Mouse (Mus musculus) CD4-positive, CD25-positive, alpha-beta regulatory T cell, adult 2 months (primary cell): ENCODE measurements around the gene Ngfr.
"Not testable (repeated sequence)": the region's sequence is repeated elsewhere in the genome, so short reads cannot be mapped to it uniquely, and the experiment has no call there.

Source experiments
- DNase-seq: peaks from one replicate; pipeline ENCODE4 v3.0.0-alpha.2; 2012; ENCODE audit warnings: low read depth, low spot score

The Ngfr gene

DNA sequence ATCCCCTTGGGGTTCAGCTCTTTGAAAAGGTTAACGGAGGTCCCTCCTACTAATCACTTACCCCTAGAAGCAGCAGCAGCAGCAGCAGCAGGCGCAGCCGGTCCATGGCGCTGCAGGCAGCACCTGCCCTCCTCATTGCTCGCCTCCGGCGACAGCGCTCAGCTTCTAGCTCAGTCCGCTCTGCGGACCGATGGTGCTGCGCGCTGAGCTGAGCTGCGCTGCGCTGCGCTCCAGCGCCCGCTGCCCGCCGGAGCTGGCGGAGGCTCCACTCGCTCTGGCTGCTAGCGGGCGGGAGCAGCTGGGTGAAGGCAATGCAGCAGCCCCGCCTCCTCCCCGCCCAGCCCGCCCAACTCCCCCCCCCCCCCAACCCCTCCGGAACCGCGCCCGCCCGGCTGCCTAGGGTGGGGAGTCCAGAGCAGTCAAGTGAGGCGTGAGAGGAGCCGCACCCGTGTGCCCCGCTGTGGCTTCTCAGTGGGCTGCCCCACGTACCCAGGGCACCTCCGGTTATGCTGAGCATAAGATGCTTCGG, at the start of gene Ngfr:
Gene Ngfr (minus strand): TSS at position 313 of the 529 bp plus-strand sequence.
- DNase-seq: peak; percentile 41

DNA sequence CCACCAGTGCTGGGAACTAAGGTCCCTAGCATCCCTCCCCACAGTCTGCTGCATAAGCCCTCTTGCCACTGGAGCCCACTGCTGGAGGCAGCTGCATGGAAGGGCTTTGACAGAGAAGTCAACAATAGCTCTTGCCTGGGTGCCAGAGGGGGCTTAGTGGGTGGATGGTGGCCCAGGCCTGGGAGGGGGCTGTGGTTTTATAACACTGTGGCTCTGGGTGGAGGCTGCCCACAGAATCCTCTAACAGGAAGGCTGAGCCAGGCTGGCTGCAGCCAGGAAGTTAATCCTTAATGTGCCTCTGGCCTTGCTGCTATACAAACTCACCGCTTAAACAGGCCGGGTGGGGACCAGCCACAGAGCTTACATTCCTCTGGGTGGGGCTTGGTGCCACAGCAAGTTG, 47.5 kb upstream of the Ngfr start:
- no peak for DNase-seq

GRCm38 (mm10) chr11:95633512-95634000, 46.0 kb upstream of the Ngfr start:
- DNase-seq: no peak

- no peak for DNase-seq
These were observed 44.9 kb upstream of the Ngfr start for GRCm38 (mm10) chr11:95632474-95632873.

- DNase-seq: no peak
These were observed 43.8 kb upstream of the Ngfr start for GRCm38 (mm10) chr11:95631301-95631700.

DNA sequence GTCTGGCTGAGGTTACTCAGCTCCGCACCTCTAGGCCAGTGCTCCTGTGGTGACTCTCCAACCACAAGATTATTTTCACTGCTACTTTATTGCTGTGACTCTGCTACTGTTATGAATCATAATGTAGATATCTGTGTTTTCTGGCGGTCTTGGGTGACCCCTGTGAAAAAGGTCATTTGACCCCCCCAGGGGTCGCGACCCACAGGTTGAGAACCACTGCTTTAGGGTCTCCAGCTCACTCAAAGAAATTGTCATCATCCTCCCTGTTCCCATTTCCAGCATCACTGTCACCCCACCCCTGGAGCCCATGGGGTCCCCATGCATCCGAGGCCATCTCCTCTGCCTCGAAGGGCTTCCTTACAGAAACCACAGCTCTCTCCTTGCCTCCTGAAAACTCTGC, 43.0 kb upstream of the Ngfr start:
- no peak for DNase-seq

GRCm38 (mm10) chr11:95622426-95622825, 34.9 kb upstream of the Ngfr start:
- DNase-seq: no peak

DNA sequence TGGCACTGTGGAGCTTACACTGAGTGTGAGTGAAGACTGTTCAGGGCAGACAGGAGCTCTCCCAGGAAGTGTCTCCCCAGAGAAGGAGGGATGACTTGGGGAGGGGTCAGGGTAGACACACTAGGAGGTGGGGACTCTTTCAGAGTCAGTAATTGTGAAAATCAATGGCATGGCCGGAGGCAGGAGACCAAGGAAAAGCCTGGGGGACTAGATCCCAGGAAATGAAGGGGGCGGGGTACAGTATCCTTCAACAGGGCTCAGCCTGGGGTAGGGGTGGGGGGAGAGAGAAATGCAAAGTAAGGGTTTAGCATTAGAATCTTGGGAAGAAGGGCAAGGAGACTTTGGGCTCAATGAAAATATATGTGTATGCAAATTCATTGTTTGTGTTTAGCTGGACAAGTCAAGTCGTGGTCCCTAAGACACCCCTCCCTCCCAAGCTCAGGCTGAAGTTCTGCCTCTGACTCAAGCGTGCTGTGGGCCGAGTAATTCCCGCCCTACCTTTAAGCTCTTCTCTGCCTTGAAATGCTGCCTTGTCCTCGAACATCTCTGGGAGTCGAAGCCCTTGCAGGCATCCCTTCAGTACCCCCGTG, 34.1 kb upstream of the Ngfr start:
- no peak for DNase-seq

DNA sequence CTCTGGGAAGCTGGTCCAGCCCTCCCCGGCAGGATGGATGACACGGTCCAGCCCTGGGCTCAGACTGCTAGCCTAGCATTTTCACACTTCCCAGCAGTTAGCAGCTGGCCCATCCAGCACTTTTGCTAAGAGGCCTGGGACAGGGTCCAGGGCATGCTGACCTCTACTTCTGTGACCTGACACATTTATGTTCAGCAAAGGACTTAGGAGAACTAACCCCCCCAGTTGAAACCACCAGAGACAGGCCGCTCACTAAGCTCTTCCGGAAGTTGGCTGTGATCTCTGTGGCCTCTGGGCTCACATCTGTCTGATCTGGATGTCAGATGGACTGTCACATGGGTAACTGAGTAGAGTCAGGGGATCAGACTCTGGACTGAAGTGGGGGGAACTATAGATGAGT, 33.5 kb upstream of the Ngfr start:
- no peak for DNase-seq

- no peak for DNase-seq
These were observed 32.4 kb upstream of the Ngfr start for GRCm38 (mm10) chr11:95619886-95620444.

DNA sequence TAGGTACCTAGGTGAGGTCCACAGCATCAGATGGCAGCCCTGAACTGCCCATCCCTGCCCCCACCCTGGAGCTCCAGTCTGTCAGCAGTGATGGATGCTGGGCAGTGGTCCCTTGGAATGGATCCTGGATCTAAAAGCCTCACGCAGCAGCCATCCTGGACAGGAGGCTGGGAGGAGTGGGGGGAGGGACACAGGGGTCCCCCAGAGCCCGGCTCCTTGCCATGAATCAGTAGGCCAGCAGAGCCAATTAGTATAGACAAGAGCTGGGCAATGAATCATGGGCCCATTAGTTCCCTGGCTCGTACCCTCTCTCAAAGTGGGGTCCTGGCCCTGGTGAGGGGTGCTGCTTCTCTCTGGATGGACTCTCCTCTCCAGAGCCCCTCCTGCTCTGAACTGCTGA, 31.5 kb upstream of the Ngfr start:
- no peak for DNase-seq

GRCm38 (mm10) chr11:95617785-95618465, 30.4 kb upstream of the Ngfr start:
- DNase-seq: no peak

DNA sequence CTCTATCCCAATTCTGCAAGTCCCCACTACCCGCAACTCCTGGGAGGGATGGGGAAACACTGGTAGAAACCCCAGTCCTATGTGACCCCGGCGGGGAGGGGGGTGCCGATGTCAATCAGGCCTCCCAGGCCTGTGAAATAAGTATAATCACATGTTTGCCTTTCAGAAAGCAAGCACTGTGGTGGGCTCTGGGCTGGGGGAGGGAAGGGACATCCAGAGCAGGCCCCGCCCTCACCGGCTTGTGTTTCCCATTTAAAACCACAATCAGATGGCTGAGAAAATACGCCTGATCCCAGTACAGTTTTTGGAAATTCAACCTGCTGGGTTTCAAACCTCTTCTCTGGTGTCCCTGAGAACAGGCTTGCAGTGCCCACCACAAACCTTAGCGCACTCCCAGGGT, 27.2 kb upstream of the Ngfr start:
- no peak for DNase-seq

DNA sequence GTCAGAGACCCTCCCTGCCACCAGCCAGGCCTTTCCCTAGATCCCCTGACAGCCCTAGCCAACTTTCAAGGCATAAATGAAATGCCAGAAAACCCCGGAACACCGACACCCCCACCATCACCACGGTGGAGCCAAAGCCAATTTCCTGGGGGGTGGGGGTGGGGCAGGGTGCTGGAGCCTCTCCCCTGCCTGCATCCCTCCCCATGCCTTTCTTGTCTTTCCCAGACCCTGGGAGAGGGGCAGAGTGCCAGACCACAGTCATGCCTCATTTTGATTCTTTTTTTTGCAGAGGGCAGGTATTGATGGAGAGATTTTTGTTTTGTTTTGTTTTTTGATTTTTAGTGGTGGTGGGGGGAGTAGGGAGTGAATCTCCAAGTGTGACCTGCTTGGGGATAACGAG, 23.7 kb upstream of the Ngfr start:
- DNase-seq: no peak

DNA sequence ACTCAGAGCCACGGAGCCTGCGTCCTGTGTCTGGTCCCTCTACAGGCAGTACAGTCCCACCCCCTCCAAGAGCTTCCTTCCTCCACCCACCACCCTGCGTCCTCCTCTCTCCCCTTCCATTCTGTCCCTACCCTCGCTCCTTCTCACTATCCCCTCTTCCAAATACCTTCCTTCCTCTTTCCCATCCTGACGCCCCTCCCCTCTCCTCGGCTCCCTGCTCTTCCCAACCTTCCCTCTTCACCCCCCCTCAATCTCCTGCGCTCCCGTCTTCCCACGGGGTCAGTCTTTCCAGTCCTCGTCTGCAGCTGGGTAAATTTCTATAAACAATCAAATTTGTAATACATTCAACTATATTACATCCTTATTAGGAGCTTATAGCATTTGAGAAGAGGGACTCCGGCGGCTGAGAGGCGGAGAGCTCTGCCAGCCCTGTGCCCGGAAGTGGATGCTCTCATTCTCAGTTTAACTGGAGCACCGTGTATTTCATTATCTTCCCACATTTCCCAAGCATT, 22.9 kb upstream of the Ngfr start:
- no peak for DNase-seq

- DNase-seq: no peak
These were observed 22.4 kb upstream of the Ngfr start for GRCm38 (mm10) chr11:95609924-95610323.

DNA sequence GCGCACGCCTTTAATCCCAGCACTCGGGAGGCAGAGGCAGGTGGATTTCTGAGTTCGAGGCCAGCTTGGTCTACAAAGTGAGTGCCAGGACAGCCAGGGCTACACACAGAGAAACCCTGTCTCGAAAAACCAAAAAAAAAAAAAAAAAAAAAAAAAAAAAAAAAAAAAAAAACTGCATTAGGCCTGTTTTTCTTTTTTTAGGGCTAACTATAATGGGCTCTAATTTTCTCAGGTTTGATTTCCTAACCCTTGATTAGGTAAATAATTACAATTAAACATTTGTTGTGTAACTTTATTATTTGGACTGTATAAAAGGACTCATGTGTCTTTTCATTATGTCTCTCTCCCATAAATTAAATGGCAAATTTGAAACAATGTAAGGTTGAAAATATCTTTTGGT, 19.8 kb upstream of the Ngfr start:
- DNase-seq: not testable (repeated sequence)

DNA sequence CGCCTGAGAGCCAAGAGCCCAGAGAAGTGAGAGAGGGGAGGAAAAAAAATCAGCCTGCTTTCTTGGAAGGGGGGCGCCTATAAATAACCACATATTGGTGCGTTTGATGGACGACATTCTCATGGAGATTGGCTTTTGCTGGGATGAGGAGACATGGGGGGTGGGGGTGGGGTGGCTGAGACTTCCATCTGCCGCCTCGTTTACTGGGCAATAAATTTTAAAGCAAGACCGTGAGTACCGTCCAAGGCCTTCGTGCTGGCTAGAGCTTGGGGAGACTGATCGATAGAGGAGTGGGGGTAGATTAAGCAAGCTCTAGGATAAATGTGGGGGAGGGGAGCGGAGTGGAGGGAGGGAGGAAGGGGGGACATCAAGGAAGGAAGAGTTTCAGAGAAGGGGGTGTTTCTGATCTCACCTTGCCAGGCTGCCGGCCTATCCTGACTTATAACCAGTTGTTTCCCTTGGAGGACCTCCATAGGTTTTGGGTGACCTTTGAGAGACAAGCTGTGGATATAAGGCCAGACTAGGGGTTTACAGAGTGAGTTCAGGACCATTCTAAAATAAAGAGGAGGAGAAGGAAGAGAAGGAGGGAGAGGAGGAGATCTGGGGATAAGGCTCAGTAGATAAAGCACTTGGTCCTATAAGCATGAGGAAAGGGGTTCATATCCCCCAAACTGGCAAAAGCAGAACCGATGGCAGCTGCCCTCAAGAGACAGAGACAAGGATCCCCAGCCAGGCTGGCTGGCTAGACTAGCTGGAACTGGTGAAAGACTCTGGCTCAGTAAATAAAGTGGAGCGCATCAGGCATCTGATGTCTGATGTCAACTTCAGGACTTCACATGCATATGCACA, 10.9 kb upstream of the Ngfr start:
- no peak for DNase-seq

DNA sequence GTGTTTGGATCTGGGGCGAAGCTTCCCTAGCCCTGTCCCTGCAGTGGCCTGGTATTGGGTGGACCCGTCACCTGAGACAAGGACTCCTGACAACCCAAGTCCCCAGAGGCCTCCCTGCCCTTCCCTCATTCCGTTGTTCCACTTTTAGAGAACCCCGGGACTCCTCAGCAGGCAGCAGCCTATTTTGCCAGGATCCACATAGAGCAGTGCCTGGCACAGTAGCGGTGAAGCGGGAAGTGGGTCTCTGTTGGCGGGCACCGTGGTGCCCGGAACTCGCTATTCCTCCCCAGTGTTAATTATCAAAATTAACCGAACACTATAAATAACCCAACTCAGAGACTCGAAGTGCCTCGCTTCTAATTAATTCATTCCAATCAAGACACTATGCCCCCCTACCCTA, 10.2 kb upstream of the Ngfr start:
- no peak for DNase-seq

- no peak for DNase-seq
These were observed 9.2 kb upstream of the Ngfr start for GRCm38 (mm10) chr11:95596704-95597103.

DNA sequence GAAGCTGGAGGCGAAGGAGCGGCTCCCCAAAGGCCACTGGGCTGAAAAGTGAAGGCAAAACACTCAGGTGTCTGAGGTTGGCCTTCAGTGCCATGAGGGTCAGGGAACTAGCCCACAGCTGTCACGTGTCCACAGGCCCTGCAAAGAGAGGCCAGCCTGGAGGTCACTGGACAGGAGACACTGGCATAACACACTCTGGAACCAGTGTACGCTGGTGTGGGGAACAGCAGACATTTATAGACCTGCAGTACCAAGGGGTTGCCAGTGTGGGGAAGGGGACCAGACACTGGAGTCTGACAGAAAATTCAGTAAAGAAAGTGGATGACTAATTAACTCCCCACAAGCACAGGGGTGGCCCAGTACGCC, 8.6 kb upstream of the Ngfr start:
- no peak for DNase-seq
